Mouse (Mus musculus) bone marrow macrophage, adult 2 months (primary cell): Measurements from ENCODE around the gene Kcnip4.

Source experiments
- CTCF ChIP-seq: IDR thresholded peaks from 2 replicates; pipeline ENCODE4 v1.5.1; 2012; ENCODE audit warnings: low read depth, mild to moderate bottlenecking, low read length, moderate library complexity
- POLR2A ChIP-seq: IDR thresholded peaks from 2 replicates; pipeline ENCODE4 v1.6.1; 2012; ENCODE audit warnings: mild to moderate bottlenecking, low read depth, low read length, borderline replicate concordance

- TF ChIP-seq POLR2A (no peak), CTCF (no peak)
These were observed 155.9 kb downstream of the Kcnip4 start for GRCm38 (mm10) chr5:49368636-49369423.
